Mouse (Mus musculus): ENCODE results near the gene Lrrc15.

GRCm38 (mm10) chr16:30314236-30314635, 31.2 kb upstream of the Lrrc15 start:
- no peak for TF ChIP-seq POLR2A (IDR thresholded peaks at IDR 0.05; ENCODE audit: low read depth, low read length)
- TF ChIP-seq CTCF (IDR thresholded peaks at IDR 0.05; ENCODE audit: extremely low read depth, insufficient read depth, insufficient read length, insufficient replicate concordance), result no peak
